Mouse (Mus musculus) liver, adult 2 months (tissue): ENCODE results near the gene Map6.

Experiments used
- CTCF ChIP-seq: fragments of 200-500 bp; IDR thresholded peaks from 2 replicates; pipeline ENCODE4 v1.5.1; 2011; ENCODE audit warnings: low read depth, low read length, control low read depth
- POLR2A ChIP-seq: fragments of 200-500 bp; IDR thresholded peaks from 2 replicates; pipeline ENCODE4 v1.6.1; 2011; ENCODE audit warnings: low read length, control low read depth; ENCODE audit not compliant: insufficient read depth; ENCODE audit errors: extremely low read depth

DNA sequence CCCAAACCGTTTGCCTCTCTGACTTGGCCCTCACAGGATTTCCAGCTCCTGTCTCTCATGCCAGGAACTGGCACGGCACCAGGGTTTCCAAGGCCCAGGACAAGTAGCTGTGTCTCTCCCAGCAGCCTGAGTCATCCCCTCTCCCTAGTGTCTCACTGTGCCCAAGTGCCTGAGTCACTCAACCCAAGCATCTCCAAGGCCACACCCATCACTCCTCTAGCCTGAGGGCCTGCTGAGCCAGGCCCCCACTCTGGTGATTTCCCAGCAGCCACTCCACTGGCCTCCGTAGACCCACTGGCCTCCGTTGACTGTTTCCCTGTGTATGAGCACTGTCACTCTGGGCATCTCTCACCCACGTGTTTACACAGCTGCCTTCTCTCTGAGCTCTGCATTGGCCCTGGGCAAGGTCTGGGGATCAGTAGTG is 37.7 kb downstream of the Map6 start:
- TF ChIP-seq POLR2A (no peak), CTCF (no peak)
